In the genomic region with DNA sequence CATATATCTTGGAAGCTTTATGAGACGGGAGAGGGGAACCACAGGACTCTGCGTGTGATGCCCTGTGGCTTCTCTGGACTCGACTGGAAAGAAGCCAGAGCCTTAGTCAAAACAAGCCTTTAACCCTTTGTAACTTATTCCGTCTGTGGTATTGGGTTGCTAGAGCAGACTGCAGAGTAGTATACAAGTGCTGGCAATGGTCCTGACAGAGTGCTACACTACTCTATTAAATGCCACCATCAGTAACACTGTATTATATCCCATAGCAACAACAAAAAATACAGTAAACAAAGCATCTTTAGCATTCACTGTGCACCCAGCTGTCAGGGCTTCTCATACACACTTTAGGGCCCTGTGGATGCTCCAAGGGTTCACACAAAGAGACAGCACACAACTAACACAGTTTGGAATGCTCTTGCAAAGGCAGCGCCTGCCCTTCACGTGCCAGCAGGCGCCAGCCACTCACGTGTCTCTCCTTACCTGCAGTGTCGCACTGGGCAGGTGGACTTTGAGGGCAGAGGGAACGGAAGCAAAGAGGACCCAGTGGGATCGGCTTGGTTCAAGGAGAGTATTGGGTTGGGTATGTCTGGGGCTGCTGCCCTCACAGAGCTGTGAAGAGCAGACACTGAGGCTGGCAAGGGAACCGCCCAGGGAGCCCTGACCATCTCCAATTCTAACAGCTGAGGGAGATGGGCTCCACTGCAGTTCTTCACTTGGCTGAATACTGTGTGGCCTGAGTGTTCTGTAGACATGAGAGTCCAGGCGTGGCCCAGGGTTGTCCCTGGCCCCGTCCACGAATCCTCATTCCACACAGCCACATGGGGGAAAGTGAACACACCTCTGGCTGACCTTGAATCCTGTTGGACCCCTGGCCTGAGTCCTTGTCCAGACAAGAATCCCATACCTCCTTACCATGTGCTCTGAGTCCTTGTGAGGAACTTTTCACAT, we compare ENCODE assay signal across 15 mouse cellular contexts.
DNase-seq lines count a peak whose midpoint lies in the region; ATAC-seq lines count a peak whose summit lies in the region.
"Had no signal": no experiment of that assay in that cellular context is flagged by ENCODE, and none has a peak within 500 bp of the region (broad histone marks: within the 10 kb centered on the region; RNA-seq: fewer than 3 reads in every experiment).

No protein-coding gene starts in this region.

- 61% methylated on average over 15 of the region's 15 CpGs for WGBS in forebrain, embryonic 14.5 days
- 82% methylated on average over 15 of the region's 15 CpGs for WGBS in forebrain, embryonic 11.5 days
- WGBS in hindbrain, embryonic 16.5 days, result 71% methylated on average over 15 of the region's 15 CpGs
- WGBS in hindbrain, embryonic 12.5 days, result 80% methylated on average over 15 of the region's 15 CpGs
- 77% methylated on average over 15 of the region's 15 CpGs for WGBS in neural tube, embryonic 13.5 days
- WGBS in neural tube, embryonic 15.5 days, result 81% methylated on average over 15 of the region's 15 CpGs

- H3K4me3 ChIP-seq in forebrain, embryonic 14.5 days (ENCODE audit: low read depth, low read length), result no peak overlapping the region
- no peak overlapping the region for H3K4me3 ChIP-seq in forebrain, embryonic 11.5 days (ENCODE audit: low read depth, low read length)
- no peak overlapping the region for H3K4me3 ChIP-seq in hindbrain, embryonic 16.5 days (ENCODE audit: low read length)
- no peak overlapping the region for H3K4me3 ChIP-seq in hindbrain, embryonic 12.5 days
- H3K4me3 ChIP-seq in neural tube, embryonic 13.5 days, result no peak overlapping the region
- no peak overlapping the region for H3K4me3 ChIP-seq in neural tube, embryonic 15.5 days (replicated peaks)
- H3K4me3 ChIP-seq: heart, embryonic 15.5 days; liver, embryonic 12.5 days; midbrain, embryonic 10.5 days; myocyte; neural tube, embryonic 12.5 days had no signal

- H3K27ac ChIP-seq in forebrain, embryonic 14.5 days (ENCODE audit: low read depth, low read length), result no peak overlapping the region
- no peak overlapping the region for H3K27ac ChIP-seq in forebrain, embryonic 11.5 days (ENCODE audit: low read depth, low read length)
- no peak overlapping the region for H3K27ac ChIP-seq in hindbrain, embryonic 16.5 days (ENCODE audit: low read depth, low read length)
- no peak overlapping the region for H3K27ac ChIP-seq in hindbrain, embryonic 12.5 days
- no peak overlapping the region for H3K27ac ChIP-seq in neural tube, embryonic 13.5 days (replicated peaks)
- no peak overlapping the region for H3K27ac ChIP-seq in neural tube, embryonic 15.5 days (replicated peaks)
- H3K27ac ChIP-seq: heart, embryonic 15.5 days; liver, embryonic 12.5 days; midbrain, embryonic 10.5 days; neural tube, embryonic 12.5 days had no signal

- H3K9ac ChIP-seq in forebrain, embryonic 14.5 days (ENCODE audit: low read length), result no peak overlapping the region
- no peak overlapping the region for H3K9ac ChIP-seq in forebrain, embryonic 11.5 days (ENCODE audit: low read length)
- H3K9ac ChIP-seq in hindbrain, embryonic 16.5 days (ENCODE audit: low read depth, low read length), result no peak overlapping the region
- no peak overlapping the region for H3K9ac ChIP-seq in hindbrain, embryonic 12.5 days
- H3K9ac ChIP-seq in neural tube, embryonic 13.5 days, result no peak overlapping the region
- no peak overlapping the region for H3K9ac ChIP-seq in neural tube, embryonic 15.5 days (replicated peaks)
- H3K9ac ChIP-seq: heart, embryonic 15.5 days; liver, embryonic 12.5 days; liver, postnatal 0 days; neural tube, embryonic 12.5 days had no signal

- 0 out of 2 replicates have a peak, but pooled peaks cover 2% of the 10 kb centered on the region for H3K27me3 ChIP-seq in forebrain, embryonic 14.5 days (replicated peaks; ENCODE audit: control insufficient read depth, insufficient read depth, low read length)
- H3K27me3 ChIP-seq in forebrain, embryonic 11.5 days (ENCODE audit: control insufficient read depth, insufficient read depth, low read length), result peaks cover 2% of the 10 kb centered on the region; the same call in 1 of the 2 replicates
- H3K27me3 ChIP-seq in hindbrain, embryonic 16.5 days (replicated peaks; ENCODE audit: control insufficient read depth, insufficient read depth, low read length), result peaks cover 2% of the 10 kb centered on the region; the same call in 1 of the 2 replicates
- H3K27me3 ChIP-seq in hindbrain, embryonic 12.5 days, result no peaks in the 10 kb centered on the region; the same call in none of the 2 replicates
- no peaks in the 10 kb centered on the region for H3K27me3 ChIP-seq in neural tube, embryonic 13.5 days
- no peaks in the 10 kb centered on the region for H3K27me3 ChIP-seq in neural tube, embryonic 15.5 days (replicated peaks)
- H3K27me3 ChIP-seq: heart, embryonic 15.5 days; liver, embryonic 12.5 days; neural tube, embryonic 12.5 days had no signal

- peaks cover 21% of the 10 kb centered on the region for H3K4me1 ChIP-seq in forebrain, embryonic 14.5 days (ENCODE audit: control insufficient read depth, insufficient read depth, low read length)
- H3K4me1 ChIP-seq in forebrain, embryonic 11.5 days (replicated peaks; ENCODE audit: control insufficient read depth, insufficient read depth, low read length), result peaks cover 7% of the 10 kb centered on the region
- no peaks in the 10 kb centered on the region; the same call in 1 of the 2 replicates for H3K4me1 ChIP-seq in hindbrain, embryonic 16.5 days (ENCODE audit: control insufficient read depth, insufficient read depth, low read depth, low read length)
- peaks cover 8% of the 10 kb centered on the region; the same call in 1 of the 2 replicates for H3K4me1 ChIP-seq in hindbrain, embryonic 12.5 days
- H3K4me1 ChIP-seq in neural tube, embryonic 13.5 days (replicated peaks), result peaks cover 14% of the 10 kb centered on the region
- peaks cover 7% of the 10 kb centered on the region; the same call in 1 of the 2 replicates for H3K4me1 ChIP-seq in neural tube, embryonic 15.5 days
- H3K4me1 ChIP-seq: heart, embryonic 15.5 days; liver, embryonic 12.5 days had no signal

- DNase-seq in forebrain, embryonic 14.5 days (ENCODE audit: low spot score), result peak; percentile 82
- DNase-seq in forebrain, embryonic 11.5 days (ENCODE audit: low spot score), result no peak
- DNase-seq in gastrocnemius, adult 18-20 months (ENCODE audit: low spot score), result no peak
- DNase-seq: heart, postnatal 36 days; liver, postnatal 0 days had no signal

- no peaks in the 10 kb centered on the region for H3K36me3 ChIP-seq in forebrain, embryonic 14.5 days (ENCODE audit: control insufficient read depth, insufficient read depth, low read length)
- no peaks in the 10 kb centered on the region for H3K36me3 ChIP-seq in forebrain, embryonic 11.5 days (ENCODE audit: control insufficient read depth, insufficient read depth, low read length)
- no peaks in the 10 kb centered on the region for H3K36me3 ChIP-seq in hindbrain, embryonic 16.5 days (ENCODE audit: control insufficient read depth, insufficient read depth, low read length)
- no peaks in the 10 kb centered on the region for H3K36me3 ChIP-seq in hindbrain, embryonic 12.5 days
- H3K36me3 ChIP-seq in neural tube, embryonic 13.5 days, result no peaks in the 10 kb centered on the region
- no peaks in the 10 kb centered on the region for H3K36me3 ChIP-seq in neural tube, embryonic 15.5 days
- H3K36me3 ChIP-seq: heart, embryonic 15.5 days; liver, embryonic 12.5 days; midbrain, embryonic 10.5 days; neural tube, embryonic 12.5 days had no signal

- ATAC-seq in forebrain, embryonic 14.5 days, result peak; percentile 58
- ATAC-seq in forebrain, embryonic 11.5 days (replicated peaks; ENCODE audit: low FRiP score), result no peak
- ATAC-seq in hindbrain, embryonic 16.5 days, result peak; percentile 65; the same call in 1 of the 2 replicates
- no peak for ATAC-seq in hindbrain, embryonic 12.5 days (ENCODE audit: low FRiP score)
- peak; percentile 38; the same call in 1 of the 2 replicates for ATAC-seq in neural tube, embryonic 13.5 days (ENCODE audit: low read depth)
- ATAC-seq in neural tube, embryonic 15.5 days (ENCODE audit: low FRiP score), result no peak
- ATAC-seq: intestine, postnatal 0 days; liver, embryonic 12.5 days; liver, postnatal 0 days had no signal

- no peaks in the 10 kb centered on the region for H3K9me3 ChIP-seq in forebrain, embryonic 14.5 days (replicated peaks; ENCODE audit: control insufficient read depth, low read length)
- H3K9me3 ChIP-seq in forebrain, embryonic 11.5 days (ENCODE audit: control insufficient read depth, low read length), result no peaks in the 10 kb centered on the region
- H3K9me3 ChIP-seq in hindbrain, embryonic 16.5 days (ENCODE audit: control insufficient read depth, low read length), result no peaks in the 10 kb centered on the region
- no peaks in the 10 kb centered on the region for H3K9me3 ChIP-seq in hindbrain, embryonic 12.5 days (replicated peaks)
- H3K9me3 ChIP-seq in neural tube, embryonic 13.5 days, result no peaks in the 10 kb centered on the region
- H3K9me3 ChIP-seq in neural tube, embryonic 15.5 days (replicated peaks), result no peaks in the 10 kb centered on the region
- H3K9me3 ChIP-seq: heart, embryonic 15.5 days; liver, embryonic 12.5 days; midbrain, embryonic 10.5 days; neural tube, embryonic 12.5 days had no signal

- H3K4me2 ChIP-seq in forebrain, embryonic 14.5 days (ENCODE audit: low read length), result no peak overlapping the region
- H3K4me2 ChIP-seq in forebrain, embryonic 11.5 days (ENCODE audit: low read depth, low read length, severe bottlenecking), result no peak overlapping the region
- H3K4me2 ChIP-seq in hindbrain, embryonic 16.5 days (ENCODE audit: low read length), result no peak overlapping the region
- no peak overlapping the region for H3K4me2 ChIP-seq in hindbrain, embryonic 12.5 days (replicated peaks)
- no peak overlapping the region for H3K4me2 ChIP-seq in neural tube, embryonic 13.5 days
- no peak overlapping the region for H3K4me2 ChIP-seq in neural tube, embryonic 15.5 days
- H3K4me2 ChIP-seq: heart, embryonic 15.5 days; liver, embryonic 12.5 days; neural tube, embryonic 12.5 days had no signal

Comparison
In these comparisons a context has a peak if more than half of its experiments do, and no peak if none do; other contexts are left out.
1. ATAC-seq: peak in forebrain, embryonic 14.5 days (single experiment), hindbrain, embryonic 16.5 days (single experiment) and neural tube, embryonic 13.5 days (single experiment); none in forebrain, embryonic 11.5 days (single experiment), hindbrain, embryonic 12.5 days (single experiment) and neural tube, embryonic 15.5 days (single experiment).